Mouse (Mus musculus) hindbrain, embryonic 14.5 days (tissue): Measurements from ENCODE around the gene Trex1. TPM values are rescaled to one million over a fixed set of nuclear protein-coding genes. Genes with fewer than 3 reads are reported as not detected.

ENCODE experiments used
- ATAC-seq: fragments of 200-750 bp; cut with Nextera tagmentation; 2 replicates; pipeline ENCODE4 v1.8.0; 2017; ENCODE audit warnings: moderate number of reproducible peaks, mild to moderate bottlenecking, moderate TSS enrichment, moderate library complexity; ENCODE audit not compliant: low FRiP score
- DNase-seq: peaks from one replicate; pipeline ENCODE4 v3.0.0-alpha.2; 2015; ENCODE audit warnings: low spot score
- H3K27ac ChIP-seq: fragments of 300-500 bp; sonication (generic); 2 replicates; pipeline ENCODE4 v1.5.1; 2014; ENCODE audit warnings: mild to moderate bottlenecking, moderate library complexity
- H3K27me3 ChIP-seq: fragments of 300-500 bp; sonication (generic); 2 replicates; pipeline ENCODE4 v1.6.1; 2014; ENCODE audit warnings: mild to moderate bottlenecking, low read length, mixed read lengths; ENCODE audit not compliant: control insufficient read depth, insufficient read depth
- H3K36me3 ChIP-seq: fragments of 300-500 bp; sonication (generic); replicated peaks from 2 replicates; pipeline ENCODE4 v1.6.1; 2014; ENCODE audit not compliant: control insufficient read depth, insufficient read depth
- H3K4me1 ChIP-seq: fragments of 300-500 bp; sonication (generic); replicated peaks from 2 replicates; pipeline ENCODE4 v1.6.1; 2014; ENCODE audit warnings: antibody characterized with exemption, low read length, mixed read lengths; ENCODE audit not compliant: control insufficient read depth, insufficient read depth
- H3K4me2 ChIP-seq: fragments of 300-500 bp; sonication (generic); replicated peaks from 2 replicates; pipeline ENCODE4 v1.6.1; 2014; ENCODE audit warnings: mild to moderate bottlenecking, moderate library complexity
- H3K4me3 ChIP-seq: fragments of 300-500 bp; sonication (generic); replicated peaks from 2 replicates; pipeline ENCODE4 v1.5.1; 2014; ENCODE audit warnings: mild to moderate bottlenecking, low read length
- H3K9ac ChIP-seq: fragments of 300-500 bp; sonication (generic); 2 replicates; pipeline ENCODE4 v1.6.1; 2014
- H3K9me3 ChIP-seq: fragments of 300-500 bp; sonication (generic); 2 replicates; pipeline ENCODE4 v1.6.1; 2016; ENCODE audit warnings: low read length; ENCODE audit not compliant: control insufficient read depth
- WGBS: fragments of 180-500 bp; shearing (Covaris S2); extraction: QIAGEN DNeasy Blood & Tissue Kit; methylation state at CpG from one replicate; pipeline ENCODE4 v1.1.7; 2014; 5-methylcytosine and 5-hydroxymethylcytosine counted together
- polyA plus RNA-seq: library from polyadenylated mRNA; unstranded; fragments of >200 nt; fragmentation: Nextera tagmentation; extraction: Ambion mirVana; gene quantifications from 2 replicates; pipeline ENCODE4 v1.2.1, GENCODE M21; 2014

Trex1 gene
- polyA plus RNA-seq, 1 experiment from 2014 or later = 16.2 TPM

DNA sequence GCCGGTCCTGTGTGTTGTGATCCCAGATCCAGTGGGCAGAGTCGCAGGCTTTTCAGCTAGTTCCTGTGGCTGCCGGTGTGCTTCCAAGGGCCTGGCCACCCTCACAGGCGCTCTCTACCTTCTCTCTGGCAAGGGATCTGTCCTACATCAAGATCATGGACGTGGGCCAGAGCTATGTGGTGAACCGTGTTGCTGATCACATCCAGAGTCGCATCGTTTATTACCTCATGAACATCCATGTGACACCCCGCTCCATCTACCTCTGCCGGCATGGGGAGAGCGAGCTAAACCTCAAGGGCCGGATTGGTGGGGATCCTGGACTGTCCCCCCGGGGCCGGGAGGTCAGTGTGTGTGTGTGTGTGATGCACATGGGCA is 49.2 kb downstream of the Trex1 start:
- 89% methylated on average over 14 of the region's 14 CpGs for WGBS

DNA sequence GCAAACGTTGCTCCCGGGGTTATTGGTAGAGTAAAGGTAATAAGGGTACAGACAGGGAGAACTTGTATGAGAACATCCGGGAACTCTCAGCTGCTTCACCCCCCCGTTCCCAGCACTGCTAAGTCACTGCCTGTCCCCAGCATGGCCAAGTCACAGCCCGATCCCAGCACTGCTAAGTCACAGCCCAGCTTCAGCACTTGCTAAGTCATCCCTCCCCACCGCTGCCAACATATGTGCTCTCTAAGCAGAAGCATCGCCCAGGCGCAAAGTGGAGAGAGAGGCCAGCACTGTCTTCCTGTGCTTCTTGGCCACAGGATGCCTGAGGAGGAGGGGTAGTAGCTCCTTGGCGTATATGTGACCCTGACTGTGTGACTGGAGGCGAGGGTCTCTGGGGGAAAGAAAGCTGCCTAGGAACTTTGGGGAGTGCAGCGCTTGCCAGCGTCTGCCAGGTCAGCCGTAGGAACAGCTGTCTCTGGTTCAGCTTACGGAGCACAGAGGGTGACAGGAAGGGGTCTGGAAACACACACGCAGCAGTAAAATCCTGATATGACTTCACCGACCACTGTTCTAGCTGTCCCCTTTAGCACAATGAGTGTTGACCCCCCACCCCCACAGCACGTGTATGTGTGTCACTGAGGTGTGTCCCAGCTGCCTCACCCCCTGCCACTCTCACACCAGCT is 49.8 kb downstream of the Trex1 start:
- H3K4me2 ChIP-seq = no peak overlapping the region
- ATAC-seq = no peak

More for the DNA sequence above, 49.2 kb downstream of the Trex1 start:
- Histone ChIP-seq H3K9ac (no peak overlapping the region), H3K4me2 (no peak overlapping the region), H3K9me3 (no peaks in the 10 kb centered on the region), H3K4me3 (no peak overlapping the region), H3K36me3 (peaks cover 60% of the 10 kb centered on the region), H3K27me3 (no peaks in the 10 kb centered on the region), H3K27ac (no peak overlapping the region), H3K4me1 (no peaks in the 10 kb centered on the region)
- DNase-seq (no peak), ATAC-seq (no peak)

DNA sequence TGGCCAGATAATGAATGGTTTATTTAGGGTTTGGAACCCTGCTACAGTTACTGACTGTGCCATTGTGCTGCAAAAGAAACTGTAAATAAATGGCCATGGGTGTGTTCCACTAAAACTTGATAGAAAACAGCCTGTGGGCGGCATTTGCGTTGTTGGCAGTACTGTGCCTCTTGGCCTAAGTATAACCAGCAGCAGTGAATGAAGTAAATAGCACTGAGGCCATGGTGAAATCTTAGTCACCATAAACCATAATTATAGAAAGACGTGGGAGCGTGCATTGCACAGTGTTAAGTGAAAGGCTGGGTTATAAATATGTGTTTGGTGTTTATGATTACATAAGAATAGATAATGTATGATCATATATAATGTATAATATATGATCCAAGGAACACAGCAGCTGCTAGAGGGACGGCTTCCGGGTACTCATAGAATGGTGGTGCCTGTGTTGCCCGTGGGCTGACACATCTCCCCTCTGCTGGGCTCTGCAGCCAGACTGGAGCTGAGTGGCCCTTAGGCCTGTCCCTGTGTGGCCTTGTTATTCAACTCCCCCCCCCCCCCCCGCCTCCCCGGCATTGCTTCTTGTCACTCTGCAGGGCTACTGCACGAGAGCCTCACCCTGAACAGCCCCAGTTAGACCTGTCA is 50.4 kb downstream of the Trex1 start:
- Histone ChIP-seq H3K9me3 (no peaks in the 10 kb centered on the region), H3K4me2 (no peak overlapping the region), H3K27me3 (no peaks in the 10 kb centered on the region), H3K9ac (no peak overlapping the region), H3K27ac (no peak overlapping the region), H3K36me3 (peaks cover 60% of the 10 kb centered on the region), H3K4me1 (no peaks in the 10 kb centered on the region), H3K4me3 (no peak overlapping the region)
- no peak for DNase-seq
- ATAC-seq = no peak
- 75% methylated on average over 9 of the region's 10 CpGs for WGBS

More for the DNA sequence above, 49.8 kb downstream of the Trex1 start:
- Histone ChIP-seq H3K4me3 (no peak overlapping the region), H3K9me3 (no peaks in the 10 kb centered on the region), H3K4me1 (no peaks in the 10 kb centered on the region), H3K36me3 (peaks cover 60% of the 10 kb centered on the region), H3K27me3 (no peaks in the 10 kb centered on the region), H3K9ac (no peak overlapping the region), H3K27ac (no peak overlapping the region)
- DNase-seq = no peak
- 63% methylated on average over 17 of the region's 17 CpGs for WGBS

DNA sequence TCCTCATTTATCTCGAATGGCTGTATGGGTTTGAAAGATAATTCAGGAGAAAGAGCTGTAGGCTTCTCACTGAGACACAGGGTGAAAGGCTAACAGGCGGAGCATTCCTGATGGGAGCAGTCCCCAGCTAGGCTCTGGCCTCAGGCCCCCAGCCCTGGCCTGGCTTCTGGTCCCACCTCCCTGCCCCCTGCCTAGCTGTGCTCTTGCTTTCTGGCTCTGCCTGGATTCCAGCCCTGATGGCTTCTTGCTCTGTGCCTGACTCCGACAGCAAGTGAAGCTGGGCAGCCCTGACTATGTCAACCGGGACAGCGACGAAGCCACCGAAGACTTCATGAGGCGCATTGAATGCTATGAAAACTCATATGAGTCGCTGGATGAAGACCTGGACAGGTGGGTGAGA is 51.5 kb downstream of the Trex1 start:
- Histone ChIP-seq H3K9ac (no peak overlapping the region), H3K4me1 (no peaks in the 10 kb centered on the region), H3K27ac (no peak overlapping the region), H3K27me3 (no peaks in the 10 kb centered on the region), H3K4me3 (no peak overlapping the region), H3K4me2 (no peak overlapping the region), H3K9me3 (no peaks in the 10 kb centered on the region), H3K36me3 (peaks cover 54% of the 10 kb centered on the region)
- no peak for ATAC-seq
- no peak for DNase-seq
- 77% methylated on average over 9 of the region's 9 CpGs for WGBS

Other genes with a start within 250 kb of the Trex1 start
- 15.4 and 16.0 TPM in 2 replicates for gene Celsr3, start 233.4 kb downstream of the Trex1 start, polyA plus RNA-seq
- 19.1 and 21.5 TPM in 2 replicates for gene Slc26a6, start 206.5 kb downstream of the Trex1 start, polyA plus RNA-seq
- gene Tmem89, start 145.1 kb downstream of the Trex1 start, polyA plus RNA-seq = 0.27 TPM in 1 of 2 replicates, not detected in the other
- 469 and 503 TPM in 2 replicates for gene Uqcrc1, start 123.1 kb downstream of the Trex1 start, polyA plus RNA-seq
- 1.3 and 3.0 TPM in 2 replicates for gene Col7a1, start 106.1 kb downstream of the Trex1 start, polyA plus RNA-seq
- gene Ucn2, start 73.7 kb downstream of the Trex1 start, polyA plus RNA-seq = 0.23 TPM in 1 of 2 replicates, not detected in the other
- gene Pfkfb4, start 68.0 kb downstream of the Trex1 start, polyA plus RNA-seq = 22.5 and 23.9 TPM in 2 replicates
- 57.9 and 60.9 TPM in 2 replicates for gene Shisa5, start 21.2 kb downstream of the Trex1 start, polyA plus RNA-seq
- 29.0 and 29.8 TPM in 2 replicates for gene Atrip, start 14.4 kb upstream of the Trex1 start, polyA plus RNA-seq
- 11.2 and 11.3 TPM in 2 replicates for gene Ccdc51, start 22.8 kb upstream of the Trex1 start, polyA plus RNA-seq
- 710 and 800 TPM in 2 replicates for gene Tma7, start 22.9 kb upstream of the Trex1 start, polyA plus RNA-seq
- gene Plxnb1, start 35.7 kb upstream of the Trex1 start, polyA plus RNA-seq = 14.2 and 16.6 TPM in 2 replicates
- gene Fbxw21, start 102.3 kb upstream of the Trex1 start, polyA plus RNA-seq = not detected in 2 replicates
- gene Fbxw13, start 136.2 kb upstream of the Trex1 start, polyA plus RNA-seq = not detected in 2 replicates
- not detected in 2 replicates for gene Fbxw20, start 175.0 kb upstream of the Trex1 start, polyA plus RNA-seq
- not detected in 2 replicates for gene Fbxw14, start 227.9 kb upstream of the Trex1 start, polyA plus RNA-seq